Mouse (Mus musculus): ENCODE results near the gene Gm40193.

Gene Gm40193

DNA sequence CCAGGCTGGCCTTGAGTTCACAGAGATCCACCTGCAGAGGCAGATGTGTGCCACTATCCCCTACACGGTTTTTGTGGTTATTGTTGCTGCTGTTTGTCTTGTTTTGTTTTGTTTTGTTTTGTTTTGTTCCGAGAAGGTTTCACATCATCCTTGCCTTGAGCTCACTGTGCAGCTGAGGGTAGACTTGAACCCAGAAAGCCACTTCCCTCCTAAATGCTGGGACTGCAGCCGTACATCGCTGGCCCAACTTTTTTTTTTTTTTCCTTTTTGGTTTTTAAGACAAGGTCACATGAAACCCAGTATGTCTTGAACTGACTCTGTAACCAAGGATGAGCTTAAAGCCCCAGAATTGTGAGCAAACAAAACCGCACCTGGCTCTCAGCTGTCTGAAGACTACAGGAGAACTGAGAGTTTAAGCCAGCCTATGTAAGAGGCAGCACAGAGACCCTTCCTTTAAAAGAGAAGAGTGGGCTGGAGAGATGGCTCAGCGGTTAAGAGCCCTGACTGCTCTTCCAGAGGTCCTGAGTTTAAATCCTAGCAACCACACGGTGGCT, 25.7 kb downstream of the Gm40193 start:
- no peak for DNase-seq (ENCODE audit: low spot score in 2 of 2)

- peak in 1 of 2 experiments; percentile 52 for DNase-seq (ENCODE audit: low spot score in 2 of 2)
Observed at GRCm38 (mm10) chr11:70506385-70506784, 26.4 kb downstream of the Gm40193 start.

GRCm38 (mm10) chr11:70504970-70505369, 27.8 kb downstream of the Gm40193 start, which contains the start of gene Tm4sf5:
Gene Tm4sf5 (plus strand): TSS chr11:70505244.
- no peak for DNase-seq (ENCODE audit: low spot score in 2 of 2)

DNA sequence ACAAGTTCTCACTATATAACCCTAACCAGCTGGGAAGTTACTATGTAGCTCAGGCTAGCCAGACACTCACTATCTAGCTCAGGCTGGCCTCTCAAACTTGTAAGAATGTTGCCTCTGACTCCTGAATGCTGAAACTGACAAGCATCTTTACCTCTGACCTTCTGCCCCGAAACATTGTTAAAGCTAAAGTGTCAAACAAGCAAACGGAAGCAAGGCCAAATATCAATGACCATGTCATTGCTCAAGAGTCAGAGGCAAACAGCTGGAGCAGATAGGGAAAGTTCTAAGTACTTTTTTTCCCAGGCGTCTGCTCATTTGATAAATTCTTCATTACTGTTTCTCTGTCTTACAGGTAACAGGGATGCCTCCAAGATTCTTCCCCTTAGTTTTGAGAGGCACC, 30.7 kb downstream of the Gm40193 start:
- DNase-seq (ENCODE audit: low spot score in 2 of 2), result no peak

DNA sequence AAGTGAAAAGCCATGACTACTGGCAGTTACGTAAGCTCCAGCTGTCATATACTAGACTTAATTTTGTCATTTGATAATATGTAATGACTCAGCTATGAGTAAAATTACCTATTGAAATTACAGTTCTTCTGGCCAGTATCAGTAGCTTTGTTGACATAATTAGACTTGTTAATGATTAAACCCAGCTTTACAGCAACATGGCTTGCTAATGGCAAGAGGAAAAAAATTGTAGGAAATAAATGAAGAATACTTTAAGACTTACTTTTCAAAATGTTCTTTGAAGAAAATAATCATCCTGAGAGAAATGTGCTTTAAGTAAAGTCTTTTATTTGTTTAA, 32.3 kb downstream of the Gm40193 start:
- no peak for DNase-seq (ENCODE audit: low spot score in 2 of 2)

- DNase-seq (ENCODE audit: low spot score in 2 of 2), result no peak
Observed at GRCm38 (mm10) chr11:70499566-70500475, 32.9 kb downstream of the Gm40193 start.

- peak in 1 of 2 experiments; percentile 20 for DNase-seq (ENCODE audit: low spot score in 2 of 2)
Observed at GRCm38 (mm10) chr11:70489684-70490083, 43.1 kb downstream of the Gm40193 start.

- DNase-seq (ENCODE audit: low spot score in 2 of 2), result peak in 1 of 2 experiments; percentile 28
Observed at GRCm38 (mm10) chr11:70489138-70489537, 43.6 kb downstream of the Gm40193 start.

- no peak for DNase-seq (ENCODE audit: low spot score in 2 of 2)
Observed at GRCm38 (mm10) chr11:70487816-70488215, 44.9 kb downstream of the Gm40193 start.

DNA sequence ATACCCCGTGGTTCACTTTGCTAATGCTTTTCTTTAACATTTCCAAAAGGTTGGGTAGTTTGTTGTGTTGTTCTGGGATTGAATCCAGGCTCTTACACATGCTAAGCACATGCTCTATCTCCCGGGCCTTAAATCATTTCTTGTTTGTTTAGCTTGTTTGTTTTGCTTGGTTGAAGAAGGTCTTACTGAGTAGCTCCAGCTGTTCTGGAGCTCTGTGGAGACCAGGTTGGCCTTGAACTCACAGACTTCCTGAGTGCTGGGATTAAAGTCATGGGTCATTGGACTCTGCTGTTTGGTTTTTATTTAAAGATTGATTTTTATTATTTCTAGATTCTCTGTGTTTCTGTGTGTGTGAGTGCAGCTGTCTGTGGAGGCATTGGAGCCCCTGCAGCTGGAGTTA, 47.2 kb downstream of the Gm40193 start:
- DNase-seq (ENCODE audit: low spot score in 2 of 2), result no peak

Measured in left cerebral cortex, adult 9 months (tissue).